Mouse (Mus musculus) intestine, embryonic 14.5 days (tissue): Measurements from ENCODE around the gene Zgpat. TPM values are rescaled to one million over a fixed set of nuclear protein-coding genes. Genes with fewer than 3 reads are reported as not detected.

ENCODE experiments used
- ATAC-seq: fragments of 200-750 bp; cut with Nextera tagmentation; replicated peaks from 2 replicates; pipeline ENCODE4 v1.8.0; 2017; ENCODE audit warnings: low read depth, moderate number of reproducible peaks, moderate TSS enrichment, moderate library complexity; ENCODE audit not compliant: low FRiP score, low TSS enrichment
- DNase-seq: peaks from one replicate; pipeline ENCODE4 v3.0.0-alpha.2; 2018; ENCODE audit warnings: low spot score
- H3K27ac ChIP-seq: fragments of 300-500 bp; sonication (generic); 2 replicates; pipeline ENCODE4 v1.5.1; 2014; ENCODE audit warnings: low read depth, mild to moderate bottlenecking, control low read depth
- H3K27me3 ChIP-seq: fragments of 300-500 bp; sonication (generic); replicated peaks from 2 replicates; pipeline ENCODE4 v1.6.1; 2014; ENCODE audit warnings: low read length, control low read depth; ENCODE audit not compliant: control insufficient read depth, insufficient read depth
- H3K36me3 ChIP-seq: fragments of 300-500 bp; sonication (generic); 2 replicates; pipeline ENCODE4 v1.6.1; 2014; ENCODE audit warnings: low read length, control low read depth; ENCODE audit not compliant: control insufficient read depth, insufficient read depth
- H3K4me1 ChIP-seq: fragments of 300-500 bp; sonication (generic); replicated peaks from 2 replicates; pipeline ENCODE4 v1.6.1; 2014; ENCODE audit warnings: low read length, control low read depth, mixed read lengths; ENCODE audit not compliant: control insufficient read depth, insufficient read depth
- H3K4me2 ChIP-seq: fragments of 300-500 bp; sonication (generic); 2 replicates; pipeline ENCODE4 v1.6.1; 2014; ENCODE audit warnings: low read length
- H3K4me3 ChIP-seq: fragments of 300-500 bp; sonication (generic); 2 replicates; pipeline ENCODE4 v1.5.1; 2014; ENCODE audit warnings: low read depth, low read length, control low read depth, mixed read lengths
- H3K9ac ChIP-seq: fragments of 300-500 bp; sonication (generic); 2 replicates; pipeline ENCODE4 v1.6.1; 2014; ENCODE audit warnings: mild to moderate bottlenecking, low read length
- H3K9me3 ChIP-seq: fragments of 300-500 bp; sonication (generic); 2 replicates; pipeline ENCODE4 v1.6.1; 2016; ENCODE audit warnings: low read length, control low read depth; ENCODE audit not compliant: control insufficient read depth
- WGBS: fragments of 180-500 bp; shearing (Covaris S2); extraction: QIAGEN DNeasy Blood & Tissue Kit; methylation state at CpG from one replicate; pipeline ENCODE4 v1.1.7; 2014; 5-methylcytosine and 5-hydroxymethylcytosine counted together
- polyA plus RNA-seq: library from polyadenylated mRNA; unstranded; fragments of >200 nt; fragmentation: Nextera tagmentation; extraction: Ambion mirVana; gene quantifications from 2 replicates; pipeline ENCODE4 v1.2.1, GENCODE M21; 2014

Zgpat gene
- polyA plus RNA-seq, 1 experiment from 2014 or later = 34.4 TPM

- Histone ChIP-seq H3K9ac (no peak overlapping the region), H3K36me3 (no peaks in the 10 kb centered on the region), H3K27me3 (no peaks in the 10 kb centered on the region), H3K4me1 (no peaks in the 10 kb centered on the region), H3K27ac (no peak overlapping the region), H3K4me3 (no peak overlapping the region), H3K4me2 (no peak overlapping the region), H3K9me3 (no peaks in the 10 kb centered on the region)
- 54% methylated on average over 4 of the region's 4 CpGs for WGBS
- DNase-seq (peak; percentile 75), ATAC-seq (no peak)
These were observed 46.2 kb downstream of the Zgpat start for GRCm38 (mm10) chr2:181410760-181411473.

GRCm38 (mm10) chr2:181413141-181413540 is 48.4 kb downstream of the Zgpat start:
- no peaks in the 10 kb centered on the region for H3K36me3 ChIP-seq
- 52% methylated on average over 2 of the region's 2 CpGs for WGBS
- H3K27me3 ChIP-seq = no peaks in the 10 kb centered on the region
- DNase-seq (no peak), ATAC-seq (no peak)
- H3K9me3 ChIP-seq = no peaks in the 10 kb centered on the region
- no peak overlapping the region for H3K9ac ChIP-seq
- H3K4me1 ChIP-seq = no peaks in the 10 kb centered on the region
- no peak overlapping the region for H3K4me3 ChIP-seq
- H3K4me2 ChIP-seq = no peak overlapping the region
- no peak overlapping the region for H3K27ac ChIP-seq

- 60% methylated on average over 3 of the region's 3 CpGs for WGBS
- H3K27ac ChIP-seq = no peak overlapping the region
- no peaks in the 10 kb centered on the region for H3K27me3 ChIP-seq
- DNase-seq (no peak), ATAC-seq (no peak)
- no peaks in the 10 kb centered on the region for H3K36me3 ChIP-seq
- no peak overlapping the region for H3K9ac ChIP-seq
- no peaks in the 10 kb centered on the region for H3K4me1 ChIP-seq
- H3K4me3 ChIP-seq = no peak overlapping the region
- no peak overlapping the region for H3K4me2 ChIP-seq
- H3K9me3 ChIP-seq = no peaks in the 10 kb centered on the region
These were observed 51.2 kb downstream of the Zgpat start for GRCm38 (mm10) chr2:181415945-181416344.

- H3K27ac ChIP-seq = no peak overlapping the region
- ATAC-seq = no peak
- H3K4me1 ChIP-seq = no peaks in the 10 kb centered on the region
- 83% methylated on average over 7 of the region's 7 CpGs for WGBS
- H3K4me3 ChIP-seq = no peak overlapping the region
- peaks cover 15% of the 10 kb centered on the region for H3K36me3 ChIP-seq
- H3K9me3 ChIP-seq = no peaks in the 10 kb centered on the region
- no peak for DNase-seq
- no peaks in the 10 kb centered on the region for H3K27me3 ChIP-seq
- H3K9ac ChIP-seq = no peak overlapping the region
- H3K4me2 ChIP-seq = no peak overlapping the region
These were observed 54.6 kb downstream of the Zgpat start for GRCm38 (mm10) chr2:181419359-181419758.

GRCm38 (mm10) chr2:181420426-181420825 is 55.7 kb downstream of the Zgpat start:
- ATAC-seq (no peak), DNase-seq (no peak)
- 70% methylated on average over 4 of the region's 4 CpGs for WGBS
- Histone ChIP-seq H3K36me3 (peaks cover 15% of the 10 kb centered on the region), H3K9ac (no peak overlapping the region), H3K27me3 (no peaks in the 10 kb centered on the region), H3K9me3 (no peaks in the 10 kb centered on the region), H3K27ac (no peak overlapping the region), H3K4me1 (no peaks in the 10 kb centered on the region), H3K4me2 (no peak overlapping the region), H3K4me3 (no peak overlapping the region)

- Histone ChIP-seq H3K9me3 (no peaks in the 10 kb centered on the region), H3K4me1 (no peaks in the 10 kb centered on the region), H3K9ac (no peak overlapping the region), H3K27ac (no peak overlapping the region), H3K36me3 (peaks cover 15% of the 10 kb centered on the region), H3K27me3 (no peaks in the 10 kb centered on the region), H3K4me2 (no peak overlapping the region), H3K4me3 (no peak overlapping the region)
- WGBS = 73% methylated on average over 4 of the region's 4 CpGs
- ATAC-seq (no peak), DNase-seq (no peak)
These were observed 56.3 kb downstream of the Zgpat start for GRCm38 (mm10) chr2:181420903-181421638.

- H3K4me3 ChIP-seq = no peak overlapping the region
- no peak overlapping the region for H3K9ac ChIP-seq
- no peak overlapping the region for H3K4me2 ChIP-seq
- no peaks in the 10 kb centered on the region for H3K27me3 ChIP-seq
- H3K36me3 ChIP-seq = peaks cover 15% of the 10 kb centered on the region
- H3K4me1 ChIP-seq = no peaks in the 10 kb centered on the region
- H3K27ac ChIP-seq = no peak overlapping the region
- ATAC-seq (no peak), DNase-seq (no peak)
- 90% methylated on average over 9 of the region's 9 CpGs for WGBS
- no peaks in the 10 kb centered on the region for H3K9me3 ChIP-seq
These were observed 59.1 kb downstream of the Zgpat start for GRCm38 (mm10) chr2:181423834-181424233.
